In genomic region chr3:28540121-28540520, GRCm38 (mm10) we compare ENCODE assay signal across 27 mouse cellular contexts.
A peak's percentile ranks its signal among the peaks of the same experiment; 100 is the strongest.
DNase-seq lines count a peak whose midpoint lies in the region; ATAC-seq lines count a peak whose summit lies in the region.
"Had no signal": no experiment of that assay in that cellular context is flagged by ENCODE, and none has a peak within 500 bp of the region (broad histone marks: within the 10 kb centered on the region; RNA-seq: fewer than 3 reads in every experiment).

No protein-coding gene starts in this region.

- H3K4me2 ChIP-seq in embryonic facial prominence, embryonic 11.5 days (ENCODE audit: low read depth, low read length) = no peak overlapping the region
- no peak overlapping the region for H3K4me2 ChIP-seq in heart, embryonic 11.5 days
- H3K4me2 ChIP-seq in intestine, embryonic 14.5 days (ENCODE audit: low read length) = no peak overlapping the region
- H3K4me2 ChIP-seq in intestine, embryonic 15.5 days (replicated peaks) = no peak overlapping the region
- H3K4me2 ChIP-seq: embryonic facial prominence, embryonic 12.5 days; embryonic facial prominence, embryonic 15.5 days; forebrain, embryonic 12.5 days; heart, embryonic 15.5 days; hindbrain, embryonic 13.5 days had no signal

- 79% methylated on average over 5 of the region's 5 CpGs for WGBS in embryonic facial prominence, embryonic 11.5 days
- 86% methylated on average over 5 of the region's 5 CpGs for WGBS in embryonic facial prominence, embryonic 10.5 days
- 56% methylated on average over 5 of the region's 5 CpGs for WGBS in heart, embryonic 11.5 days (ENCODE audit: insufficient replicate concordance)
- 35% methylated on average over 5 of the region's 5 CpGs for WGBS in intestine, embryonic 14.5 days
- WGBS in intestine, embryonic 15.5 days = 47% methylated on average over 5 of the region's 5 CpGs

- DNase-seq in embryonic facial prominence, embryonic 11.5 days (ENCODE audit: low spot score) = peak; percentile 12
- no peak for DNase-seq in embryonic facial prominence, embryonic 10.5 days (ENCODE audit: low spot score)
- DNase-seq in heart, postnatal 25 days (ENCODE audit: low spot score) = no peak
- DNase-seq in intestine, embryonic 14.5 days (ENCODE audit: low spot score) = no peak
- DNase-seq: adrenal gland, adult 8-10 months; adrenal gland, postnatal 25 days; cerebellum, adult 11-12 months; cerebellum, adult 8-10 months; cerebellum, postnatal 10 days; cerebellum, postnatal 36 days; embryo, embryonic 11 days; gastrocnemius, postnatal 10 days; gastrocnemius, postnatal 36 days; heart, postnatal 36 days; kidney, adult 2 months had no signal

- ATAC-seq in embryonic facial prominence, embryonic 11.5 days (replicated peaks; ENCODE audit: insufficient number of reproducible peaks, low FRiP score, low TSS enrichment, low read depth) = no peak
- peak; percentile 57; the same call in 1 of the 2 replicates for ATAC-seq in heart, embryonic 11.5 days (replicated peaks; ENCODE audit: insufficient number of reproducible peaks, low FRiP score, low TSS enrichment)
- peak; percentile 70 for ATAC-seq in intestine, embryonic 14.5 days (replicated peaks; ENCODE audit: low FRiP score, low TSS enrichment, low read depth)
- no peak for ATAC-seq in intestine, embryonic 15.5 days
- ATAC-seq: activated CD4-positive, CD25-positive, alpha-beta regulatory T cell, adult 4 months; forebrain, embryonic 16.5 days; hindbrain, embryonic 16.5 days; intestine, postnatal 0 days had no signal

- H3K9ac ChIP-seq in embryonic facial prominence, embryonic 11.5 days (replicated peaks; ENCODE audit: low read length) = no peak overlapping the region
- H3K9ac ChIP-seq in heart, embryonic 11.5 days (ENCODE audit: low read depth, low read length) = no peak overlapping the region
- no peak overlapping the region for H3K9ac ChIP-seq in intestine, embryonic 14.5 days (ENCODE audit: low read length)
- H3K9ac ChIP-seq in intestine, embryonic 15.5 days = no peak overlapping the region
- H3K9ac ChIP-seq: embryonic facial prominence, embryonic 12.5 days; embryonic facial prominence, embryonic 15.5 days; forebrain, embryonic 12.5 days; heart, embryonic 15.5 days; hindbrain, embryonic 13.5 days had no signal

- no peaks in the 10 kb centered on the region for H3K4me1 ChIP-seq in embryonic facial prominence, embryonic 11.5 days (ENCODE audit: control insufficient read depth, insufficient read depth, low read length)
- H3K4me1 ChIP-seq in embryonic facial prominence, embryonic 10.5 days = no peaks in the 10 kb centered on the region
- no peaks in the 10 kb centered on the region for H3K4me1 ChIP-seq in heart, embryonic 11.5 days (ENCODE audit: control insufficient read depth, insufficient read depth, low read length)
- H3K4me1 ChIP-seq in intestine, embryonic 14.5 days (replicated peaks; ENCODE audit: control insufficient read depth, insufficient read depth, low read length) = no peaks in the 10 kb centered on the region
- no peaks in the 10 kb centered on the region for H3K4me1 ChIP-seq in intestine, embryonic 15.5 days (replicated peaks)
- H3K4me1 ChIP-seq: embryonic facial prominence, embryonic 12.5 days; embryonic facial prominence, embryonic 15.5 days; forebrain, embryonic 12.5 days; heart, embryonic 15.5 days; hindbrain, embryonic 10.5 days; hindbrain, embryonic 13.5 days had no signal

- no peak overlapping the region for H3K4me3 ChIP-seq in embryonic facial prominence, embryonic 11.5 days (ENCODE audit: low read depth, low read length)
- H3K4me3 ChIP-seq in embryonic facial prominence, embryonic 10.5 days = no peak overlapping the region
- no peak overlapping the region for H3K4me3 ChIP-seq in heart, embryonic 11.5 days (ENCODE audit: low read depth, low read length)
- H3K4me3 ChIP-seq in intestine, embryonic 14.5 days (ENCODE audit: low read depth, low read length) = no peak overlapping the region
- no peak overlapping the region for H3K4me3 ChIP-seq in intestine, embryonic 15.5 days (replicated peaks)
- H3K4me3 ChIP-seq: embryonic facial prominence, embryonic 12.5 days; embryonic facial prominence, embryonic 15.5 days; forebrain, embryonic 12.5 days; heart, embryonic 15.5 days; hindbrain, embryonic 10.5 days; hindbrain, embryonic 13.5 days had no signal

- no peaks in the 10 kb centered on the region for H3K36me3 ChIP-seq in embryonic facial prominence, embryonic 11.5 days (replicated peaks; ENCODE audit: control insufficient read depth, insufficient read depth, low read depth, low read length)
- no peaks in the 10 kb centered on the region for H3K36me3 ChIP-seq in embryonic facial prominence, embryonic 10.5 days (replicated peaks)
- no peaks in the 10 kb centered on the region for H3K36me3 ChIP-seq in heart, embryonic 11.5 days (ENCODE audit: control insufficient read depth, insufficient read depth, low read length)
- H3K36me3 ChIP-seq in intestine, embryonic 14.5 days (ENCODE audit: control insufficient read depth, insufficient read depth, low read length) = no peaks in the 10 kb centered on the region
- H3K36me3 ChIP-seq in intestine, embryonic 15.5 days = no peaks in the 10 kb centered on the region
- H3K36me3 ChIP-seq: embryonic facial prominence, embryonic 12.5 days; embryonic facial prominence, embryonic 15.5 days; heart, embryonic 15.5 days; hindbrain, embryonic 10.5 days had no signal

- no peaks in the 10 kb centered on the region for H3K27me3 ChIP-seq in embryonic facial prominence, embryonic 11.5 days (ENCODE audit: control insufficient read depth, insufficient read depth, low read length)
- no peaks in the 10 kb centered on the region for H3K27me3 ChIP-seq in embryonic facial prominence, embryonic 10.5 days (replicated peaks; ENCODE audit: low read depth, poor library complexity, severe bottlenecking)
- no peaks in the 10 kb centered on the region for H3K27me3 ChIP-seq in heart, embryonic 11.5 days (ENCODE audit: control insufficient read depth, insufficient read depth, low read length)
- no peaks in the 10 kb centered on the region for H3K27me3 ChIP-seq in intestine, embryonic 14.5 days (replicated peaks; ENCODE audit: control insufficient read depth, insufficient read depth, low read length)
- no peaks in the 10 kb centered on the region for H3K27me3 ChIP-seq in intestine, embryonic 15.5 days (replicated peaks)
- H3K27me3 ChIP-seq: embryonic facial prominence, embryonic 12.5 days; embryonic facial prominence, embryonic 15.5 days; forebrain, embryonic 12.5 days; heart, embryonic 15.5 days; hindbrain, embryonic 13.5 days had no signal

- intact Hi-C loops in heart, postnatal 25 days (cut with DNase I) = loop anchor here (10.0 kb wide), 1 partner anchor 375 kb away; no protein-coding TSS in a partner anchor

- no peak overlapping the region for H3K27ac ChIP-seq in embryonic facial prominence, embryonic 11.5 days (replicated peaks; ENCODE audit: low read depth, low read length)
- H3K27ac ChIP-seq in embryonic facial prominence, embryonic 10.5 days (replicated peaks) = no peak overlapping the region
- H3K27ac ChIP-seq in heart, embryonic 11.5 days (ENCODE audit: low read depth, low read length) = no peak overlapping the region
- H3K27ac ChIP-seq in intestine, embryonic 14.5 days (ENCODE audit: low read depth) = no peak overlapping the region
- H3K27ac ChIP-seq in intestine, embryonic 15.5 days = no peak overlapping the region
- H3K27ac ChIP-seq: embryonic facial prominence, embryonic 12.5 days; embryonic facial prominence, embryonic 15.5 days; forebrain, embryonic 12.5 days; heart, embryonic 15.5 days; hindbrain, embryonic 10.5 days; hindbrain, embryonic 13.5 days had no signal

- no peaks in the 10 kb centered on the region for H3K9me3 ChIP-seq in embryonic facial prominence, embryonic 11.5 days (replicated peaks; ENCODE audit: control insufficient read depth, low read length)
- no peaks in the 10 kb centered on the region for H3K9me3 ChIP-seq in embryonic facial prominence, embryonic 10.5 days
- H3K9me3 ChIP-seq in heart, embryonic 11.5 days (replicated peaks; ENCODE audit: control insufficient read depth, low read length) = no peaks in the 10 kb centered on the region
- no peaks in the 10 kb centered on the region for H3K9me3 ChIP-seq in intestine, embryonic 14.5 days (ENCODE audit: control insufficient read depth, low read length)
- H3K9me3 ChIP-seq in intestine, embryonic 15.5 days = no peaks in the 10 kb centered on the region
- H3K9me3 ChIP-seq: embryonic facial prominence, embryonic 12.5 days; embryonic facial prominence, embryonic 15.5 days; forebrain, embryonic 12.5 days; heart, embryonic 15.5 days; hindbrain, embryonic 10.5 days; hindbrain, embryonic 13.5 days had no signal

Comparison
In these comparisons a context has a peak if more than half of its experiments do, and no peak if none do; other contexts are left out.
1. ATAC-seq: peak in heart, embryonic 11.5 days (single experiment) and intestine, embryonic 14.5 days (single experiment); none in embryonic facial prominence, embryonic 11.5 days (single experiment) and intestine, embryonic 15.5 days (single experiment).